Mouse (Mus musculus) midbrain, embryonic 11.5 days (tissue): ENCODE results near the gene Hist1h2ad. TPM values are rescaled to one million over a fixed set of nuclear protein-coding genes. Genes with fewer than 3 reads are reported as not detected.
"Not testable (repeated sequence)": the region's sequence is repeated elsewhere in the genome, so short reads cannot be mapped to it uniquely, and the experiment has no call there.

Source experiments
- ATAC-seq: fragments of 200-750 bp; cut with Nextera tagmentation; 2 replicates; pipeline ENCODE4 v1.8.0; 2017; ENCODE audit warnings: moderate TSS enrichment, moderate library complexity; ENCODE audit not compliant: low FRiP score
- DNase-seq: peaks from one replicate; pipeline ENCODE4 v3.0.0; 2015; ENCODE audit warnings: low spot score; ENCODE audit errors: missing footprints
- H3K27ac ChIP-seq: fragments of 300-500 bp; sonication (generic); 2 replicates; pipeline ENCODE4 v1.5.1; 2014; ENCODE audit warnings: low read depth, low read length
- H3K27me3 ChIP-seq: fragments of 300-500 bp; sonication (generic); 2 replicates; pipeline ENCODE4 v1.6.1; 2014; ENCODE audit warnings: mild to moderate bottlenecking, low read length, moderate library complexity, mixed read lengths; ENCODE audit not compliant: control insufficient read depth, insufficient read depth
- H3K36me3 ChIP-seq: fragments of 300-500 bp; sonication (generic); 2 replicates; pipeline ENCODE4 v1.6.1; 2014; ENCODE audit warnings: mild to moderate bottlenecking, low read length, moderate library complexity, mixed read lengths; ENCODE audit not compliant: control insufficient read depth, insufficient read depth
- H3K4me1 ChIP-seq: fragments of 300-500 bp; sonication (generic); 2 replicates; pipeline ENCODE4 v1.6.1; 2014; ENCODE audit warnings: low read length; ENCODE audit not compliant: control insufficient read depth, insufficient read depth
- H3K4me2 ChIP-seq: fragments of 300-500 bp; sonication (generic); 2 replicates; pipeline ENCODE4 v1.6.1; 2014; ENCODE audit warnings: mild to moderate bottlenecking, moderate library complexity
- H3K4me3 ChIP-seq: fragments of 300-500 bp; sonication (generic); 2 replicates; pipeline ENCODE4 v1.5.1; 2014; ENCODE audit warnings: low read depth, low read length
- H3K9ac ChIP-seq: fragments of 300-500 bp; sonication (generic); 2 replicates; pipeline ENCODE4 v1.6.1; 2014; ENCODE audit warnings: low read length
- H3K9me3 ChIP-seq: fragments of 300-500 bp; sonication (generic); 2 replicates; pipeline ENCODE4 v1.6.1; 2016; ENCODE audit warnings: low read length; ENCODE audit not compliant: control insufficient read depth
- WGBS: fragments of 180-500 bp; shearing (Covaris S2); extraction: QIAGEN DNeasy Blood & Tissue Kit; methylation state at CpG from one replicate; pipeline ENCODE4 v1.1.7; 2014; 5-methylcytosine and 5-hydroxymethylcytosine counted together
- polyA plus RNA-seq: library from polyadenylated mRNA; unstranded; fragments of >200 nt; fragmentation: Nextera tagmentation; extraction: Ambion mirVana; gene quantifications from 2 replicates; pipeline ENCODE4 v1.2.1, GENCODE M21; 2014

The Hist1h2ad gene
- polyA plus RNA-seq, 1 experiment from 2014 or later, result 1.9 TPM

DNA sequence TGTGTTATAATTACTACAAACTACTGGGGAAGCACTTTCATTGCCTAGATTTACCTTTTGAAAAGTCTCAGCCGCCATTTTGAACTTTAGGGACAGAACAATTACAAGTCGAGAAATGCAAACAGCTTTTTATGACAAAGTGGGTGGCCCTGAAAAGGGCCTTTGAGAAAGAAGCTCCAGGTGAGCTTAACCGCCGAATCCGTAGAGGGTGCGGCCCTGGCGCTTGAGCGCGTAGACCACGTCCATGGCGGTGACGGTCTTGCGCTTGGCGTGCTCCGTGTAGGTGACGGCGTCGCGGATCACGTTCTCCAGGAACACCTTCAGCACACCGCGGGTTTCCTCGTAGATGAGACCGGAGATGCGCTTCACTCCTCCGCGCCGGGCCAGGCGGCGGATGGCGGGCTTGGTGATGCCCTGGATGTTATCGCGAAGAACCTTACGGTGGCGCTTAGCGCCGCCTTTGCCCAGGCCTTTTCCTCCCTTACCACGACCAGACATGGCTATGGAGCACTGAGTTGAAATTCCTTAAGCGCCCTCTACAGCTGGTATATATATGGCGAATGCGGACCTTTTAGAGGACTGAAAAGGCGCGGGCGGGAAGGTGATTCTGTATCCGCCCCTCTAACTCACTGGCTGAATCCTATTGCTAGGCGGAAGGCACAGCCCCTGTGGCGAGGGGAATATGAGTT lies 22.9 kb upstream of the Hist1h2ad start, which contains the start of gene Hist1h4f:
Gene Hist1h4f, minus strand, starts transcription at position 503 of the 689 bp plus-strand sequence.
- H3K4me1 ChIP-seq, H3K27me3 ChIP-seq, H3K9me3 ChIP-seq, H3K36me3 ChIP-seq: not testable (repeated sequence)
- H3K4me3 ChIP-seq, result peak within 1 kb of the TSS; percentile 32
- H3K27ac ChIP-seq, result peak within 1 kb of the TSS; percentile 90
- under 1% methylated on average over 46 of the region's 47 CpGs for whole genome bisulfite sequencing
- H3K4me2 ChIP-seq, result peak within 1 kb of the TSS; percentile 51
- peak; percentile 80 for ATAC-seq
- H3K9ac ChIP-seq, result peak within 1 kb of the TSS; percentile 69
- peak; percentile 100 for DNase-seq

- no peaks in the 10 kb centered on the region for H3K27me3 ChIP-seq
- H3K4me2 ChIP-seq, result peak overlapping the region; percentile 51
- ATAC-seq (no peak), DNase-seq (peak; percentile 91)
- peak overlapping the region; percentile 47; the same call in 1 of the 2 replicates for H3K9ac ChIP-seq
- no peaks in the 10 kb centered on the region for H3K9me3 ChIP-seq
- H3K4me1 ChIP-seq, result peaks cover 9% of the 10 kb centered on the region
- no peaks in the 10 kb centered on the region for H3K36me3 ChIP-seq
- WGBS, result 56% methylated on average over 8 of the region's 8 CpGs
- H3K4me3 ChIP-seq, result 0 out of 2 replicates have a peak overlapping the region, but pooled peaks have one; percentile 32
- peak overlapping the region; percentile 90 for H3K27ac ChIP-seq
Observed at GRCm38 (mm10) chr13:23551931-23552914, 22.0 kb upstream of the Hist1h2ad start.

GRCm38 (mm10) chr13:23552962-23553361 lies 21.2 kb upstream of the Hist1h2ad start, which contains the start of gene Hist1h1d:
Gene Hist1h1d, plus strand, starts transcription at chr13:23553262.
- ATAC-seq (no peak), DNase-seq (no peak)
- Histone ChIP-seq H3K27ac (peak within 1 kb of the TSS; percentile 98), H3K36me3 (no peaks in the 10 kb centered on the region), H3K4me2 (peak within 1 kb of the TSS; percentile 93; the same call in 1 of the 2 replicates), H3K9ac (peak within 1 kb of the TSS; percentile 89; the same call in 1 of the 2 replicates), H3K9me3 (no peaks in the 10 kb centered on the region), H3K4me3 (no peak within 1 kb of the TSS), H3K27me3 (no peaks in the 10 kb centered on the region), H3K4me1 (peaks cover 9% of the 10 kb centered on the region)

DNA sequence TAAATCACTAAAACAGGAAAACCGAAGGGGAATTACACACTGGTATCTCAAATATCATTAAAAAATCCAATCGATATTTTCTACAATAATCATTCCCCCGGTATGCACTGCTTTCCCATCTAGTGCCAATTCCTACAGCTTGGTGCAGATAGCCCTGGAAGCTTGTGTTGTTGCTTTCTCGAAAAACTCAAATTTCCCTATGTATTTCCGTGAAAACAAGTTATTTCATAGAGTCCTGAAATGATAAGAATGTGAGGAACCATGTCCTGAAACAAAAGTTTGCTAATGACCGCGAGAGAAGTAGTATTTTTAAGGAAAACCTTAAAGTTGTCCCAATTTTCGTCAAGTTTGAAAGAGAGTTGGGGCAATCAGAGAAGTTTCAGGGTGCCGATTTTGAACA lies 19.8 kb upstream of the Hist1h2ad start:
- Histone ChIP-seq H3K4me1 (peaks cover 9% of the 10 kb centered on the region), H3K36me3 (no peaks in the 10 kb centered on the region), H3K27ac (peak overlapping the region; percentile 98), H3K9ac (peak overlapping the region; percentile 89), H3K9me3 (no peaks in the 10 kb centered on the region), H3K4me2 (peak overlapping the region; percentile 93), H3K4me3 (peak overlapping the region; percentile 57; the same call in 1 of the 2 replicates), H3K27me3 (no peaks in the 10 kb centered on the region)
- 27% methylated on average over 9 of the region's 9 CpGs for WGBS
- DNase-seq (peak; percentile 93), ATAC-seq (no peak)

DNA sequence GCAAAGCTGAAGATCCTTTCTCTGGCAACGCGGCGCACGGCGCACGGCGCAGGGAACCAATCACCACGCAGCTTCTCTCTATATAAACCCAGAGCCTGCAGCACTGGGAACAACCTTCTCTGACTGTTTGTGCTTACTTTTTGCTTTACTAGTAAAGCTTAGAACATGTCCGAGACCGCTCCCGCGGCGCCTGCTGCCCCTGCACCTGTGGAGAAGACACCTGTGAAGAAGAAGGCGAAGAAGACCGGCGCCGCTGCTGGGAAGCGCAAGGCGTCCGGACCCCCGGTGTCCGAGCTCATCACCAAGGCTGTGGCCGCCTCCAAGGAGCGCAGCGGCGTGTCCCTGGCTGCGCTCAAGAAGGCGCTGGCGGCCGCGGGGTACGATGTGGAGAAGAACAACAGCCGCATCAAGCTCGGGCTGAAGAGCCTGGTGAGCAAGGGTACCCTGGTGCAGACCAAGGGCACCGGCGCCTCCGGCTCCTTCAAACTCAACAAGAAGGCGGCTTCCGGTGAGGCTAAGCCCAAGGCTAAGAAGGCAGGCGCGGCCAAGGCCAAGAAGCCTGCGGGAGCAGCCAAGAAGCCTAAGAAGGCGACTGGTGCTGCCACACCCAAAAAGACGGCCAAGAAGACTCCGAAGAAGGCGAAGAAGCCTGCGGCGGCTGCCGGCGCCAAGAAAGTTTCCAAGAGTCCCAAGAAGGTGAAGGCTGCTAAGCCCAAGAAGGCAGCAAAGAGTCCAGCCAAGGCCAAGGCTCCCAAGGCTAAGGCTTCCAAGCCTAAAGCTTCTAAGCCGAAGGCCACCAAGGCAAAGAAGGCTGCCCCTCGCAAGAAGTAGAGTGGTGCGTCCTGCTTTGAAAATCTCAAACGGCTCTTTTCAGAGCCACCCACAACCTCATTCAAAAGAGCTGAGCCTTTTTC lies 19.0 kb upstream of the Hist1h2ad start:
- Histone ChIP-seq H3K36me3 (no peaks in the 10 kb centered on the region), H3K4me1 (peaks cover 9% of the 10 kb centered on the region), H3K9ac (peak overlapping the region; percentile 89), H3K4me2 (peak overlapping the region; percentile 93), H3K27ac (peak overlapping the region; percentile 98), H3K27me3 (no peaks in the 10 kb centered on the region), H3K9me3 (no peaks in the 10 kb centered on the region), H3K4me3 (peak overlapping the region; percentile 57)
- DNase-seq, result peak; percentile 98
- ATAC-seq, result peak; percentile 87
- under 1% methylated on average over 49 of the region's 54 CpGs for WGBS

GRCm38 (mm10) chr13:23555839-23556416 lies 18.3 kb upstream of the Hist1h2ad start:
- DNase-seq, result peak; percentile 98
- Histone ChIP-seq H3K4me3 (peak overlapping the region; percentile 57), H3K36me3 (no peaks in the 10 kb centered on the region), H3K9ac (peak overlapping the region; percentile 89), H3K27ac (peak overlapping the region; percentile 98), H3K27me3 (no peaks in the 10 kb centered on the region), H3K4me1 (peaks cover 9% of the 10 kb centered on the region), H3K4me2 (peak overlapping the region; percentile 93), H3K9me3 (no peaks in the 10 kb centered on the region)
- peak; percentile 78 for ATAC-seq
- under 1% methylated on average over 18 of the region's 18 CpGs for WGBS

DNA sequence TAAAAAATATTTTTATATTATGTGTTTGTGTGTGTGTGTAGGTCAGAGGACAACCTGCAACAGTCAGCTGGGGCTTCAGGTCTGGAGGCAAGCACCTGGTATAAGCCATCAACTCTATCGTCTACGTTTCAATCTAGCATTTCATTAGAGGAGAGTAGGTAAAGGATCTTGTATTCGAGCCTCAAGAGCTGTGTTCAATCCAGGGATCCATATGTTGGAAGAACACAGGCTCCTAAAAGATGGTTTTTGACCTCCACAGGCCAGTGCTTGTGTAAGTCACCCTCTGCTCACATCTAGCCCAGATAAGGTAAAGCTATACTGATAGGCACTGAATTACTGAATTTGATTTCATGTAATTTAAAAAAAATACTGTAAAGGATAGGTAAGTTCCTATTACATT lies 17.3 kb upstream of the Hist1h2ad start:
- H3K9ac ChIP-seq, result peak overlapping the region; percentile 9; the same call in 1 of the 2 replicates
- H3K27ac ChIP-seq, result peak overlapping the region; percentile 98
- no peaks in the 10 kb centered on the region for H3K9me3 ChIP-seq
- DNase-seq (no peak), ATAC-seq (no peak)
- 70% methylated on average over 3 of the region's 3 CpGs for WGBS
- H3K4me2 ChIP-seq, result peak overlapping the region; percentile 9; the same call in 1 of the 2 replicates
- no peaks in the 10 kb centered on the region for H3K27me3 ChIP-seq
- H3K4me1 ChIP-seq, result peaks cover 9% of the 10 kb centered on the region
- H3K4me3 ChIP-seq, result no peak overlapping the region
- H3K36me3 ChIP-seq, result no peaks in the 10 kb centered on the region

DNA sequence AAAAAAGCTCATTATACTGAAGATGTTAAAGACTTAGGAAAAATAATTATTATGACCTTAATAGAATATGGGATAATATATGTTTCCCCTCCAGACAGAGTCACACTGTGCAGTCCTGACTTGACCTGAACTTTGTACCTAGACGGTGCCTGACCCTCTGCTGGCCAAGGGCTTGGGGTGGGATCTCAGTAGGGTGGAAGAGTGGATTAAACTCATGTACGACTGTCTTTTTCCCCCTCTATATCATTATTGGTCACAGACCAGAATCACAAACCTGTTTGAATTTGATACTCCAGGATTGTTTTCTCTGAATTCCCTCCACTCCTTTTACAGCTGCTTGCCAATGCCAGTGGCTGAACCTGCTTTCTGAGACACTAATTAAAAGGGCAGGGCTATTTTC lies 13.5 kb upstream of the Hist1h2ad start:
- DNase-seq, result peak; percentile 90
- H3K36me3 ChIP-seq, H3K27me3 ChIP-seq, H3K4me3 ChIP-seq, ATAC-seq, H3K9ac ChIP-seq, H3K4me2 ChIP-seq, H3K4me1 ChIP-seq, H3K9me3 ChIP-seq: not testable (repeated sequence)
- peak overlapping the region; percentile 20; the same call in 1 of the 2 replicates for H3K27ac ChIP-seq
- 26% methylated on average over 2 of the region's 2 CpGs for WGBS
